Mouse (Mus musculus) frontal cortex, postnatal 10 days (tissue): Measurements from ENCODE around the gene Olfr135.

Experiments used
- DNase-seq, 2 experiments: peaks; one replicate each; pipeline ENCODE4 v3.0.0; 2022; ENCODE audit warnings: low spot score in 2 of 2, mixed read lengths in 1 of 2

The Olfr135 gene

DNA sequence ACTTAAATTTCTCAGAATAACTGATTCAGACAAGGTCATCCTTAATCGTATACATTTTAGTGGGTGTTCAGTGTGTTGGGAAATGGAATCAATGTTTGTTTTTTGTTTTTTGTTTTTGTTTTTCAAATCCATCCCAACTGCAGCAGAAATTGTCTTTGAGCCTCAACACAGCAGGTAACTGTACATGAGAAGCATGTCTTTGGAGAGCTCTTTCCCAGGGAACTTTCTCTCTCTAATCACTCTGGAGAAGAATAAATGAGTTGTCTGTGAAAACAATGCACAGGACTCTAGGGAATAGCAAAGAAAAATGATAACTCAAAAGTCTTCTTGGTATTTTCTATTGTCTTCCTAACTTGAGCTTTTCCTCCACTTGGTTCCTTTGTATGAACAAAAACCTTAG lies at the start of gene Olfr135:
Olfr135 (plus strand) TSS at position 301 of the 400 bp plus-strand sequence.
- DNase-seq = no peak

- no peak for DNase-seq
Observed at GRCm38 (mm10) chr17:38171088-38171487, 33.0 kb upstream of the Olfr135 start, which contains the start of gene Olfr134. Olfr134 (plus strand) TSS chr17:38171388.
